Comparison of ENCODE assay signal across 19 mouse cellular contexts in the genomic region with DNA sequence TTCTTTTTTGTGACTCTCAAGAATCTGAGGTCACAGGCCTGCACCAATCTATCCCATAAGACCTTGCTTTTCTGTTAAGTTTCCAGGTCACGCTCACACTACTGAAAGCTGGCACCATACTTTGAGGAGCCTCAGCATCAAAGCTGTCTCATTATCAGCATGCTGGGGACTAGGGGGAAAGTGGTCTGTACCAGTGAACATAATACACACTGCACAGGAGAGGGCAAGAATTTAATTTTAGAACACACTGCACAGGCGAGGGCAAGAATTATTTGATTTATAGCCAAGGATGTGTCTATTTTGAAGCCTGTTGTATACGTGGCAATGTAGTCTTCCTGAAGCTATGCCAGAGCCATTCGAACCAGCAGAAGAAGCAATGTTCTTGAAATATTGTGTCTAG.
"Had no signal": no experiment of that assay in that cellular context is flagged by ENCODE, and none has a peak within 500 bp of the region (broad histone marks: within the 10 kb centered on the region; RNA-seq: fewer than 3 reads in every experiment).

No protein-coding gene starts in this region.

- H3K27me3 ChIP-seq: midbrain, embryonic 12.5 days; neural tube, embryonic 13.5 days; neural tube, embryonic 15.5 days had no signal

- H3K4me2 ChIP-seq: lung, embryonic 14.5 days; midbrain, embryonic 12.5 days; neural tube, embryonic 13.5 days; neural tube, embryonic 15.5 days had no signal

- H3K27ac ChIP-seq: midbrain, embryonic 10.5 days; midbrain, embryonic 12.5 days; neural tube, embryonic 13.5 days; neural tube, embryonic 15.5 days had no signal

- H3K9ac ChIP-seq: lung, embryonic 14.5 days; midbrain, embryonic 12.5 days; neural tube, embryonic 13.5 days; neural tube, embryonic 15.5 days had no signal

- H3K9me3 ChIP-seq: midbrain, embryonic 10.5 days; midbrain, embryonic 12.5 days; neural tube, embryonic 13.5 days; neural tube, embryonic 15.5 days had no signal

- H3K36me3 ChIP-seq: neural tube, embryonic 13.5 days had no signal

- H3K4me3 ChIP-seq: midbrain, embryonic 10.5 days; midbrain, embryonic 12.5 days; myocyte; neural tube, embryonic 13.5 days; neural tube, embryonic 15.5 days had no signal

- ATAC-seq: midbrain, embryonic 16.5 days had no signal

- H3K4me1 ChIP-seq: midbrain, embryonic 10.5 days; midbrain, embryonic 12.5 days; neural tube, embryonic 15.5 days had no signal

- DNase-seq: lung, adult 18-20 months; lung, embryonic 14.5 days; lung, postnatal 10 days; lung, postnatal 4 days; midbrain, embryonic 14.5 days; retina, postnatal 1 day; right cerebral cortex, adult 18-20 months; right cerebral cortex, postnatal 25 days; right cerebral cortex, postnatal 4 days; spleen, adult 18-20 months; thymus, adult 18-20 months; thymus, postnatal 14 days; thymus, postnatal 36 days had no signal
